Mouse (Mus musculus): Measurements from ENCODE around the gene Gm4756.

GRCm38 (mm10) chr12:72681919-72682318 is 32.5 kb upstream of the Gm4756 start:
- TF ChIP-seq POLR2A (IDR thresholded peaks at IDR 0.05; ENCODE audit: borderline replicate concordance, extremely low read depth, insufficient read depth, insufficient read length, poor library complexity, severe bottlenecking): no peak
- TF ChIP-seq CTCF (IDR thresholded peaks at IDR 0.05; ENCODE audit: borderline replicate concordance, extremely low read depth, insufficient read depth, insufficient read length): no peak

Data from brain, embryonic 14.5 days (tissue).